Mouse (Mus musculus) bone marrow, adult 2 months (tissue): ENCODE measurements around the gene Tnpo3.

Source experiments
- CTCF ChIP-seq: fragments of 200-500 bp; IDR thresholded peaks from 2 replicates; pipeline ENCODE4 v1.5.1; 2011; ENCODE audit warnings: low read length, control low read depth; ENCODE audit not compliant: control insufficient read depth, insufficient read depth
- POLR2A ChIP-seq: fragments of 200-500 bp; IDR thresholded peaks from 2 replicates; pipeline ENCODE4 v1.6.1; 2011; ENCODE audit warnings: low read depth, mild to moderate bottlenecking, control low read depth, low read length, borderline replicate concordance; ENCODE audit not compliant: control insufficient read depth

- TF ChIP-seq POLR2A (no peak), CTCF (no peak)
Measured at GRCm38 (mm10) chr6:29528165-29528505, 81.6 kb downstream of the Tnpo3 start.
